Mouse (Mus musculus) erythroblast, adult 5-6 weeks (primary cell): Measurements from ENCODE around the gene Gm8050. TPM values are rescaled to one million over a fixed set of nuclear protein-coding genes. Genes with fewer than 3 reads are reported as not detected.
"Not testable (repeated sequence)": the region's sequence is repeated elsewhere in the genome, so short reads cannot be mapped to it uniquely, and the experiment has no call there.

Source experiments
- ATAC-seq: replicated peaks from 2 replicates; pipeline ENCODE4 v1.8.0; 2016; ENCODE audit warnings: moderate number of reproducible peaks, mild to moderate bottlenecking, moderate TSS enrichment, inconsistent platforms; ENCODE audit not compliant: poor library complexity, low FRiP score, severe bottlenecking
- total RNA-seq, 2 experiments: library from RNA; stranded (forward) in 1 of 2; stranded (reverse) in 1 of 2; fragments of 150-400 nt in 1 of 2; fragments of 200-764, 138-1000 nt in 1 of 2; gene quantifications; 2 replicates each; pipeline versions ENCODE4 v1.2.3 to v1.2.4; 2015 to 2017; ENCODE audit warnings: low replicate concordance in 2 of 2

The Gm8050 gene
- total RNA-seq (2015; ENCODE audit: low replicate concordance) (not detected in 2 replicates), total RNA-seq (2017; ENCODE audit: low replicate concordance) (not detected in 2 replicates)

DNA sequence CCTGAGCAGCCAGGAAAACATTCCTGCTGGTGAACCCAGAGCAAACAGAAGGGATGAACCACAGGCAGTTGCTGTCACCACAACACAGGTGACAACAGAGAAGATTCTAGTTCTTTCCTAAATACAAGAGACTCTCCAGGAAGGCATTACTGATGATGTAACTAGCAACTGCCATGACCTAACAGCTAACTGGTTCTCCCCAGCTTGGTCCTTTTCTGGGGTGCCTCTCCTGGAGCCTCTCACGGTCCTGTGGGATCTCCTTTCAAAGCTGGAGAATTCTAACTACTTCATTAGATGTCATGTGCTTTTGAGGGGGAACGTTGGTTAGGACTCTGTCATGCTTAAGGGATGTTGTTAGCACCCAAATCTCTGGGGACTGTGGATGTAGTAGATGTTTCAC is at the start of gene Gm8050:
Gene Gm8050 (minus strand): TSS at position 101 of the 400 bp plus-strand sequence.
- not testable (repeated sequence) for ATAC-seq

DNA sequence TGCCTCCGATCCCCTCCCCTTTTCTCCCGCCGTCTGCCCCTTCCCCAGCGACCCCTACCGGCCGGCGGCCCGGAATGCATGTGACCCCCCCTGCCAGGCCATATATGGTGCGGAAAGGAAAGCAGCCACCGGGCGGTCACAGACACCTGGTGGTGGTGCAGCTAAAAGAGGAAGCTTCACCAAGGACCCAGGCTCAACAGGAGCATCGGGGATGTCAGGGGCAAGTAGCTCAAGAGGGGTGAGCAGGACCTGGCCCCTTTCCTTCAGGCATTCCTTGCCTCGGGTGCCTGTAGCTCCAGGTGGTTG is 37.1 kb upstream of the Gm8050 start:
- ATAC-seq = not testable (repeated sequence)

- not testable (repeated sequence) for ATAC-seq
Measured at GRCm38 (mm10) chr14:6756384-6757230, 36.6 kb upstream of the Gm8050 start.

DNA sequence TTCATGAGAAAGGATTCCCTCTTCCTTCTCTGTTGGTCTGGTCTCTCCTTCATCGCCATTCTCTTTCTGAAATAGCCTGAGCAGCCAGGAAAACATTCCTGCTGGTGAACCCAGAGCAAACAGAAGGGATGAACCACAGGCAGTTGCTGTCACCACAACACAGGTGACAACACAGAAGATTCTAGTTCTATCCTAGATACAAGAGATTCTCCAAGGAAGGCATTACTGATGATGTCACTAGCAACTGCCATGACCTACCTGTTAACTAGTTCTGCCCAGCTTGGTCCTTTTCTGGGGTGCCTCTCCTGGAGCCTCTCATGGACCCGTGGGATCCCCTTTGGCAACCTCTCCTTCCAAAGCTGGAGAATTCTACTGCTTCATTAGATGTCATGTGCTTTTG is 22.2 kb upstream of the Gm8050 start, which contains the start of gene Gm3636:
Gene Gm3636 (minus strand): TSS at position 101 of the 400 bp plus-strand sequence.
- not testable (repeated sequence) for ATAC-seq

DNA sequence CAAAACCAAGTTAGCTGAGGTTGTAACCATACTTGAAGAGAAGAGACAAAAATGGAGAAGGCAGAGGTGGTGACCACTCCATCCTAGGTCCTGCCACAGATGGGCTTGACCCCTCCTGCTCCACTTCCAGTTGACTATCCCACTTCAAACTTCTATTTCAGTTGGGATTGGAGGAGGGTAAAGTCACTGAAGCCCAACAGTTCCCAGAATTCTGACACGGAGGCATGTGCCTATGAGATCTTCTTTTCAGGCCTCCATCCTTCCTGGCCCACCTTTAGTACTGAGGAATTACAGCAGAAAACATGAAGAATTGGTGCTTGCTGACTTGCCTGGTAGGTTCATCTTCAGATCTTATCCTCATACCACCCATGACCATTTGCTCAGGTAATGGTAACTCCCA is 36.0 kb downstream of the Gm8050 start, which contains the start of gene Gm10251:
Gene Gm10251 (minus strand): TSS at position 101 of the 400 bp plus-strand sequence.
- ATAC-seq = not testable (repeated sequence)

Other genes with a start within 250 kb of the Gm8050 start
- not detected in 2 replicates for gene Gm8356, start 183.0 kb downstream of the Gm8050 start, total RNA-seq (2015; ENCODE audit: low replicate concordance)
- not detected in 2 replicates for gene Gm8356, start 183.0 kb downstream of the Gm8050 start, total RNA-seq (2017; ENCODE audit: low replicate concordance)
- gene Gm3629, start 129.6 kb downstream of the Gm8050 start, total RNA-seq (2015; ENCODE audit: low replicate concordance) = not detected in 2 replicates
- gene Gm3629, start 129.6 kb downstream of the Gm8050 start, total RNA-seq (2017; ENCODE audit: low replicate concordance) = not detected in 2 replicates
- not detected in 2 replicates for gene Gm3460, start 97.8 kb downstream of the Gm8050 start, total RNA-seq (2015; ENCODE audit: low replicate concordance)
- not detected in 2 replicates for gene Gm3460, start 97.8 kb downstream of the Gm8050 start, total RNA-seq (2017; ENCODE audit: low replicate concordance)
- not detected in 2 replicates for gene Gm10251, start 36.1 kb downstream of the Gm8050 start, total RNA-seq (2015; ENCODE audit: low replicate concordance)
- not detected in 2 replicates for gene Gm10251, start 36.1 kb downstream of the Gm8050 start, total RNA-seq (2017; ENCODE audit: low replicate concordance)
- gene Gm3636, start 22.1 kb upstream of the Gm8050 start, total RNA-seq (2015; ENCODE audit: low replicate concordance) = not detected in 2 replicates
- gene Gm3636, start 22.1 kb upstream of the Gm8050 start, total RNA-seq (2017; ENCODE audit: low replicate concordance) = not detected in 2 replicates
- not detected in 2 replicates for gene Gm8362, start 54.2 kb upstream of the Gm8050 start, total RNA-seq (2015; ENCODE audit: low replicate concordance)
- not detected in 2 replicates for gene Gm8362, start 54.2 kb upstream of the Gm8050 start, total RNA-seq (2017; ENCODE audit: low replicate concordance)
- not detected in 2 replicates for gene Gm3642, start 120.1 kb upstream of the Gm8050 start, total RNA-seq (2015; ENCODE audit: low replicate concordance)
- gene Gm3642, start 120.1 kb upstream of the Gm8050 start, total RNA-seq (2017; ENCODE audit: low replicate concordance) = not detected in 2 replicates
- gene Gm3667, start 169.7 kb upstream of the Gm8050 start, total RNA-seq (2015; ENCODE audit: low replicate concordance) = not detected in 2 replicates
- not detected in 2 replicates for gene Gm3667, start 169.7 kb upstream of the Gm8050 start, total RNA-seq (2017; ENCODE audit: low replicate concordance)